Mouse (Mus musculus): ENCODE measurements around the gene Atxn7l2. TPM values are rescaled to one million over a fixed set of nuclear protein-coding genes. Genes with fewer than 3 reads are reported as not detected.
"Not testable (repeated sequence)": the region's sequence is repeated elsewhere in the genome, so short reads cannot be mapped to it uniquely, and the experiment has no call there.

Atxn7l2 gene
- 16.6 and 19.9 TPM in 2 replicates for polyA plus RNA-seq (2014; fragmentation: Nextera tagmentation; extraction: Ambion mirVana)

DNA sequence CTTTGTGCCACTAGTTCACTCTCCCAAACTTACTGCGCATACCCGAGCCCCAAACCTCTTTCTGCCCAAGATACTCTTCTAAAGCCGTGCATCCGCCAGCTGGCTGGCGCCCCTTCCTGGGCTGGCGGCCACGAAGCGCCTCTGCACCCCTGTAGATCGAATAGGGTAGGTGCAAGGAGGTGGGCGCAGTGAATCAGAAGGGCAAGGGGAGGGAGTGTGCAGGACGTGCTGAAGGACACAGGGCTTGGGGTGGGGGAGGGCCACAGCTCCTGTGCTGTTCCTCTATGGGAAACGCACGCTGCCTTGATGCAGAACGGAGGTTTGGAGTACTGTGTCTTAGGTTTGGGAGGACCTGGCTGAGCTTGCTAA, at the start of gene Atxn7l2:
TSS of gene Atxn7l2 (minus strand) at position 164 of the 369 bp plus-strand sequence.
- H3K4me2 ChIP-seq (replicated peaks; ENCODE audit: low read depth, low read length), result peak within 1 kb of the TSS; percentile 75
- DNase-seq (ENCODE audit: low spot score) (no peak), ATAC-seq (ENCODE audit: low FRiP score) (peak; percentile 86)
- peak within 1 kb of the TSS; percentile 96 for H3K27ac ChIP-seq (ENCODE audit: low read depth, low read length)
- H3K4me1 ChIP-seq (replicated peaks; ENCODE audit: control insufficient read depth, insufficient read depth, low read length), result no peaks in the 10 kb centered on the region; the same call in none of the 2 replicates
- peak within 1 kb of the TSS; percentile 68 for H3K4me3 ChIP-seq (ENCODE audit: low read depth, low read length)
- no peaks in the 10 kb centered on the region for H3K9me3 ChIP-seq (ENCODE audit: control insufficient read depth, low read length)
- 0% methylated on average over 14 of the region's 14 CpGs for WGBS
- H3K27me3 ChIP-seq (ENCODE audit: control insufficient read depth, insufficient read depth, low read length), result no peaks in the 10 kb centered on the region
- H3K36me3 ChIP-seq (ENCODE audit: control insufficient read depth, insufficient read depth, low read length), result no peaks in the 10 kb centered on the region
- H3K9ac ChIP-seq (ENCODE audit: low read depth, low read length), result peak within 1 kb of the TSS; percentile 89

GRCm38 (mm10) chr3:108259319-108259718, 48.6 kb upstream of the Atxn7l2 start:
- Histone ChIP-seq H3K9me3 (ENCODE audit: control insufficient read depth, low read length) (no peaks in the 10 kb centered on the region), H3K27me3 (ENCODE audit: control insufficient read depth, insufficient read depth, low read length) (no peaks in the 10 kb centered on the region), H3K4me3 (ENCODE audit: low read depth, low read length) (no peak overlapping the region), H3K27ac (ENCODE audit: low read depth, low read length) (no peak overlapping the region), H3K36me3 (ENCODE audit: control insufficient read depth, insufficient read depth, low read length) (no peaks in the 10 kb centered on the region; the same call in 1 of the 2 replicates), H3K9ac (ENCODE audit: low read depth, low read length) (no peak overlapping the region; the same call in 1 of the 2 replicates), H3K4me2 (replicated peaks; ENCODE audit: low read depth, low read length) (no peak overlapping the region), H3K4me1 (replicated peaks; ENCODE audit: control insufficient read depth, insufficient read depth, low read length) (no peaks in the 10 kb centered on the region)
- no peak for DNase-seq (ENCODE audit: low spot score)
- 62% methylated on average over 3 of the region's 3 CpGs for WGBS
- no peak for ATAC-seq (ENCODE audit: low FRiP score)

GRCm38 (mm10) chr3:108257831-108258500, 47.2 kb upstream of the Atxn7l2 start:
- no peaks in the 10 kb centered on the region for H3K4me1 ChIP-seq (replicated peaks; ENCODE audit: control insufficient read depth, insufficient read depth, low read length)
- no peak for DNase-seq (ENCODE audit: low spot score)
- H3K9ac ChIP-seq (ENCODE audit: low read depth, low read length), result peak overlapping the region; percentile 78
- peak overlapping the region; percentile 76 for H3K4me2 ChIP-seq (replicated peaks; ENCODE audit: low read depth, low read length)
- ATAC-seq (ENCODE audit: low FRiP score), result no peak
- H3K4me3 ChIP-seq (ENCODE audit: low read depth, low read length), result peak overlapping the region; percentile 84
- no peaks in the 10 kb centered on the region for H3K27me3 ChIP-seq (ENCODE audit: control insufficient read depth, insufficient read depth, low read length)
- H3K9me3 ChIP-seq (ENCODE audit: control insufficient read depth, low read length), result no peaks in the 10 kb centered on the region
- no peaks in the 10 kb centered on the region; the same call in 1 of the 2 replicates for H3K36me3 ChIP-seq (ENCODE audit: control insufficient read depth, insufficient read depth, low read length)
- H3K27ac ChIP-seq (ENCODE audit: low read depth, low read length), result no peak overlapping the region
- WGBS, result 74% methylated on average over 3 of the region's 3 CpGs

DNA sequence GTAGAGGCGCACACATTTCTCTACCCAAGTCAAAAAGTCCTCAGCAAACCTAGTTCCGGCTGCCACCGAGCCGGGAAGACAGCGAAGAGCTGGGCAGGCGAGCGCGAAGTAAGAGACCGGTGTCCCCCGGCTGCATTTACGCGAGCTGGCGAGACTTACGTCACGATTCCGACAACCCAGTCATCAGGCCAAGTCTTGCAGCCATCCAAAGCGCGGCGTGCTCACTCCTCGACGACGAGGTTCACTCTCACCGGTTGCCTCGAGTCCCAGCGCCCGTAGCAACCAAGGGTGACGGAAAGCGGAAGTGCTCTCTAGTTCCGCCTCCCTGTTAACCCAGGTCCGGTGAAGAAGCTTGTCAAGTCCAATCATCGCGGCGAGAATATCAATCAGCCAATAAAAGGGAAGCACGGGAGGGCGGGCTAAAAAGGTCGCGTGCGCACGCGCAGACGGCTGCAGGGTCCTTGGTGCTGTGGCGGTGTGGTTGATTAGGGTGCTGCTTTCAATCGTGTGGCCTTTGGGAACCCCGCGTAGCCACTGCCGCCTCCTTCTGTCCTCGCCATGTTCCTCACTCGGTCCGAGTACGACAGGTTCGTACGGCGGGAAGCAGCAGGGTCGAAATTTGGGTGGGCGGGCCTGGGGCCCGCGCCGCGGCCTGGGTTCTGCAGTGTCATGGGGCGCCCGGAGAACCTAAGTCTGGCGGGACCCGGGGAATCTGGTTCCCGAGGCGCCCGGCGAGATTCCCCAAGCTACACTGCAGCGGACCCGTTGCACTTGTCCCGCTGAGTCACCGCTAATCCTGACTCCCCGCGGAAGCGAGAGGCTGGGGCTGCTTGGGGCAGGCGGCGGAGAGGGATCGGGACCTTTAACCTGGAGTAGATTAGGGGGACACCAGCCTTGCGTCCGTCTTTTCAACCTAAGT, 46.2 kb upstream of the Atxn7l2 start, which contains the start of gene Psma5:
TSS of gene Psma5 (plus strand) at position 208 of the 919 bp plus-strand sequence.
- Histone ChIP-seq H3K27me3 (ENCODE audit: control insufficient read depth, insufficient read depth, low read length) (no peaks in the 10 kb centered on the region), H3K9me3 (ENCODE audit: control insufficient read depth, low read length) (no peaks in the 10 kb centered on the region), H3K4me3 (ENCODE audit: low read depth, low read length) (peak within 1 kb of the TSS; percentile 84), H3K4me1 (replicated peaks; ENCODE audit: control insufficient read depth, insufficient read depth, low read length) (no peaks in the 10 kb centered on the region), H3K9ac (ENCODE audit: low read depth, low read length) (peak within 1 kb of the TSS; percentile 78), H3K4me2 (replicated peaks; ENCODE audit: low read depth, low read length) (peak within 1 kb of the TSS; percentile 76), H3K36me3 (ENCODE audit: control insufficient read depth, insufficient read depth, low read length) (no peaks in the 10 kb centered on the region), H3K27ac (ENCODE audit: low read depth, low read length) (0 out of 2 replicates have a peak within 1 kb of the TSS, but pooled peaks have one; percentile 10)
- DNase-seq (ENCODE audit: low spot score) (peak; percentile 99), ATAC-seq (ENCODE audit: low FRiP score) (peak; percentile 99)
- under 1% methylated on average over 70 of the region's 79 CpGs for WGBS

DNA sequence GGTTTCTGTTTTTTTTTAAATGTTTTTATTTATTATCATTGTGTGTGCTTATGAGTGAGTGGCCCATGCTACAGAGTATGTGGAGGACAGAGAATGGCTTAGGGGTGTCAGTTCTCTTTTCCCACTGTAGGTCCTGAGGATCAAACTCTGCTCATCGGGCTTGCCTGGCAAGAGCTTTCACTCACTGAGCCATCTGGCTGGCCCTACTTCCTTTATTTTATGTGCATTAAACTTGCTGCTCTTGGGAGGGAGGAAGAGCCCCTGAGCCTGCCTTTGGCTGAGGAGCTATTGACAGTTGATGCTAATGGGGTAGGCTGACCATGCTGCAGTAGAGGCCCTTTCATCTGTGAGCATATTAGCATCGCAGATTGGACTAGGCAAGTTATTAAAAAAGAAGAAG, 36.1 kb upstream of the Atxn7l2 start:
- H3K4me1 ChIP-seq (replicated peaks; ENCODE audit: control insufficient read depth, insufficient read depth, low read length), result no peaks in the 10 kb centered on the region
- no peak overlapping the region for H3K4me3 ChIP-seq (ENCODE audit: low read depth, low read length)
- WGBS, result 98% methylated on average over 2 of the region's 2 CpGs
- H3K27me3 ChIP-seq (ENCODE audit: control insufficient read depth, insufficient read depth, low read length), result no peaks in the 10 kb centered on the region
- no peak for DNase-seq (ENCODE audit: low spot score)
- no peaks in the 10 kb centered on the region for H3K9me3 ChIP-seq (ENCODE audit: control insufficient read depth, low read length)
- H3K9ac ChIP-seq (ENCODE audit: low read depth, low read length), result no peak overlapping the region
- H3K4me2 ChIP-seq (replicated peaks; ENCODE audit: low read depth, low read length), result no peak overlapping the region
- no peak for ATAC-seq (ENCODE audit: low FRiP score)
- no peaks in the 10 kb centered on the region for H3K36me3 ChIP-seq (ENCODE audit: control insufficient read depth, insufficient read depth, low read length)
- H3K27ac ChIP-seq (ENCODE audit: low read depth, low read length), result no peak overlapping the region

GRCm38 (mm10) chr3:108241243-108241839, 30.6 kb upstream of the Atxn7l2 start:
- DNase-seq (ENCODE audit: low spot score), result no peak
- WGBS, result 91% methylated on average over 3 of the region's 3 CpGs
- Histone ChIP-seq H3K4me2 (replicated peaks; ENCODE audit: low read depth, low read length) (no peak overlapping the region), H3K4me1 (replicated peaks; ENCODE audit: control insufficient read depth, insufficient read depth, low read length) (no peaks in the 10 kb centered on the region), H3K27ac (ENCODE audit: low read depth, low read length) (no peak overlapping the region), H3K9me3 (ENCODE audit: control insufficient read depth, low read length) (no peaks in the 10 kb centered on the region), H3K27me3 (ENCODE audit: control insufficient read depth, insufficient read depth, low read length) (no peaks in the 10 kb centered on the region), H3K36me3 (ENCODE audit: control insufficient read depth, insufficient read depth, low read length) (no peaks in the 10 kb centered on the region), H3K9ac (ENCODE audit: low read depth, low read length) (no peak overlapping the region), H3K4me3 (ENCODE audit: low read depth, low read length) (no peak overlapping the region)
- ATAC-seq (ENCODE audit: low FRiP score), result no peak

- H3K27ac ChIP-seq (ENCODE audit: low read depth, low read length); H3K4me3 ChIP-seq (ENCODE audit: low read depth, low read length); H3K4me1 ChIP-seq (replicated peaks; ENCODE audit: control insufficient read depth, insufficient read depth, low read length); DNase-seq (ENCODE audit: low spot score); H3K27me3 ChIP-seq (ENCODE audit: control insufficient read depth, insufficient read depth, low read length); ATAC-seq (ENCODE audit: low FRiP score); H3K4me2 ChIP-seq (replicated peaks; ENCODE audit: low read depth, low read length); H3K9ac ChIP-seq (ENCODE audit: low read depth, low read length); H3K9me3 ChIP-seq (ENCODE audit: control insufficient read depth, low read length); H3K36me3 ChIP-seq (ENCODE audit: control insufficient read depth, insufficient read depth, low read length): not testable (repeated sequence)
- WGBS, result 81% methylated on average over 4 of the region's 4 CpGs
These were observed 26.9 kb upstream of the Atxn7l2 start for GRCm38 (mm10) chr3:108237474-108238102.

DNA sequence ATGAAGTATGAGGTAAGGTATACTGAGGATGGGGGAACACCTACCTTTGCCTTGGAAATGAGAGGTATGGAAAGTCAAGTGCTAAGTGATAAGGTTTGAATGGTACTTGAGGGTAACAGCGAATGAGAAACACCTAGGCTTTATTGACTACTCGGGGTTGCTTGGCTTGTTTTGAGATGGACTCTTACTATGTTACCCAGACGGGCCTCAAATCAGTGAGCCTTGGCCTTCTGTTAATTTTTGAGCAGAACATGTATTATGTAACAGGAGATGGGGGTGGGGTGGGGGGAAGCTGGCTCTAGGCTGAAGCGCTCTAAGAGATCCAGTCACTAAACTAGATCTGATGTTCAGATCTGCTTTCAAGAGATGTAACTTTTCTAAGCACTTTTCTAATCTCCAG, 20.9 kb upstream of the Atxn7l2 start:
- Histone ChIP-seq H3K9ac (ENCODE audit: low read depth, low read length) (no peak overlapping the region), H3K27me3 (ENCODE audit: control insufficient read depth, insufficient read depth, low read length) (peaks cover 10% of the 10 kb centered on the region), H3K27ac (ENCODE audit: low read depth, low read length) (no peak overlapping the region), H3K4me3 (ENCODE audit: low read depth, low read length) (no peak overlapping the region), H3K9me3 (ENCODE audit: control insufficient read depth, low read length) (no peaks in the 10 kb centered on the region), H3K36me3 (ENCODE audit: control insufficient read depth, insufficient read depth, low read length) (no peaks in the 10 kb centered on the region), H3K4me1 (replicated peaks; ENCODE audit: control insufficient read depth, insufficient read depth, low read length) (no peaks in the 10 kb centered on the region), H3K4me2 (replicated peaks; ENCODE audit: low read depth, low read length) (no peak overlapping the region)
- WGBS, result 91% methylated on average over 4 of the region's 4 CpGs
- DNase-seq (ENCODE audit: low spot score), result no peak
- ATAC-seq (ENCODE audit: low FRiP score), result no peak

Measured in hindbrain, embryonic 11.5 days (tissue).